Mouse (Mus musculus): Measurements from ENCODE around the gene Sirt6. TPM values are rescaled to one million over a fixed set of nuclear protein-coding genes. Genes with fewer than 3 reads are reported as not detected.
"Not testable (repeated sequence)": the region's sequence is repeated elsewhere in the genome, so short reads cannot be mapped to it uniquely, and the experiment has no call there.

Gene Sirt6
- 41.7 and 42.3 TPM in 2 replicates for polyA plus RNA-seq (2015; fragmentation: Nextera tagmentation; extraction: Ambion mirVana)

DNA sequence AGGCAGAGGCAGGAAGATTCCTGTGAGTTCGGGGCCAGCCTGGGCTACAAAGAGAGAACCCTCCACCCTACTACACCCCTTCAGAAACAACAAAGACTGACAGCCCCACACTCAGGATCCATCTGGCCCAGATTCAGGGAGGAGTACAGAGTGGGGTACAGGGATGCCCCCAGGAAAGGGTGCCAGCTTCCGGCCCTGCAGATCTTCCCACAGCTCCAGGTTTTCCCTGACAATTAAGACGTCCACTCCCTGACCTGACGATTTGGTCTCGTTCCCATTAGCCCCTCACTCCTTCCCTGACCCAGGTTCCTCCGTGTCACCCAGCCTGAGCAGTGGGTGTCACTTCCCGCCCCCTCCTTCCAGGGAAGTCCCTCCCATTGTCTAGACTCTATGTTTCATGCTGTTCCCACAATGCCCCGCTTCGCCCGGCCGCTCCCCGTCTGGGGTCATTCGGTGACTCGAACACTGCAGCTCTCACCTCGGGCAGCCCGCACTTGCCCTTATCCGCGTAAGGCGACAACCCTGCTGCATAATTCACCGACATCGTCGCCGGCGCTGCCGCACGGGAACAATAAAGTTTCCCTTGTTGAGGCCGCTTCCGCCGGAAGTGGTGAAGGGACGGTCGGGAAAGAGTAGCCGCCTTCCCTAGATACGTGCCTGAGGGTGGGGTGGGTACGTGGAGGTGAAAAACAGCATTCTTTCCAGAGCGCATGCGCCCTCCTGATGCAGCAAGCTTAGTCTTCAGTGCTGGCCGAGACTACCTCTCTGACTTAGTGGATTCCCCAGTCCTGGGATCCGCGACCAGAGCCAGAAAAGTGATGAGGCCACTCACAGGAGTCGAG is at the start of gene Sirt6:
Sirt6 (minus strand) TSS at position 804 of the 842 bp plus-strand sequence.
- no peaks in the 10 kb centered on the region for H3K9me3 ChIP-seq

DNA sequence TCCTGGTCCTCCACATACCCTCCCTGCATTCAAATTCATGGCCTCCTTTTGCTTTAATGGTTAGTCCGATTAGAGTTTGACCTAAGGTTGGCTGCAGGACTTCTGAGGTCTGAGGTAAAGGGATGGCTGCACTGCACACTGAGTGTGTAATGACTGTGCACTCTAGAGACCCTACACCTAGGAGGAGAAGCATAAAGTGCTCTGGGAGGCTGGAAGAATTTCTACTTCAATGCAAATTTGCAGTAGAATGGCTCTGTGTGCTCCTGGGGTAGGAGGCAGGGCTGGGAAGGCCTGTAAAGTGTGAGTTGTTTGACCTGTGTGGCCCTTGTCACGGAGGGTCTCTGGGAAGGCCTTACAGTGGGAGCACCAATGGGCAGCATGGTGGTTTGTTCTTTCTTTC is 28.6 kb upstream of the Sirt6 start:
- H3K9ac ChIP-seq, result no peak overlapping the region
- H3K36me3 ChIP-seq, result peaks cover 50% of the 10 kb centered on the region
- 92% methylated on average over 2 of the region's 2 CpGs for WGBS
- H3K27ac ChIP-seq, result no peak overlapping the region
- H3K9me3 ChIP-seq, result peaks cover 22% of the 10 kb centered on the region
- no peaks in the 10 kb centered on the region for H3K27me3 ChIP-seq
- H3K4me2 ChIP-seq, result no peak overlapping the region
- no peaks in the 10 kb centered on the region for H3K4me1 ChIP-seq
- no peak for ATAC-seq (ENCODE audit: insufficient number of reproducible peaks, low FRiP score, low TSS enrichment, low read depth)
- H3K4me3 ChIP-seq, result no peak overlapping the region

More for the DNA sequence above, at the start of gene Sirt6:
- H3K36me3 ChIP-seq, result peaks cover 41% of the 10 kb centered on the region
- WGBS, result 4% methylated on average over 40 of the region's 40 CpGs
- no peaks in the 10 kb centered on the region for H3K27me3 ChIP-seq
- H3K27ac ChIP-seq, result peak within 1 kb of the TSS; percentile 93
- H3K4me1 ChIP-seq, result peaks cover 26% of the 10 kb centered on the region
- peak within 1 kb of the TSS; percentile 62 for H3K9ac ChIP-seq
- peak within 1 kb of the TSS; percentile 64 for H3K4me3 ChIP-seq
- peak within 1 kb of the TSS; percentile 79 for H3K4me2 ChIP-seq
- peak; percentile 85 for ATAC-seq (ENCODE audit: insufficient number of reproducible peaks, low FRiP score, low TSS enrichment, low read depth)

DNA sequence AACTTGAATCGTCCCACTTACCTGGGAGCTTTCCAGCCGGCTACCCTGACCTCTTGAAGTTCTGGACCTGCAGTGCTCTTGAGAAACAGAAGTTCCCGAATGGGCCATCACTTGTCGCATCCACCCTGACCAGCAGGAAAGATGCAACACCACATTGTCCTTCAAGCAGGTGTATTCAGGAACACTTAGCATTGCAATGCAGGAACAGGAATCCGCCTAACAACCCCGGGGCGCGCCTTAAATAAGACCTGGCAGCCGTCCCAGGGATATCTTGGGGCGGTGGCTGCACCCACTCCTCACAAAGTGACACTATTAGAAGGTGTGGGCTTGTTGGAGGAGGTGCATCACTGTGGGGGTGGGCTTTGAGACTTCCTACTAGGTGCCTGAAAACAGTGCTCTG is 27.6 kb upstream of the Sirt6 start:
- H3K4me1 ChIP-seq, result no peaks in the 10 kb centered on the region
- no peak overlapping the region for H3K9ac ChIP-seq
- peaks cover 22% of the 10 kb centered on the region for H3K9me3 ChIP-seq
- no peak for ATAC-seq (ENCODE audit: insufficient number of reproducible peaks, low FRiP score, low TSS enrichment, low read depth)
- WGBS, result 97% methylated on average over 10 of the region's 10 CpGs
- H3K36me3 ChIP-seq, result peaks cover 50% of the 10 kb centered on the region
- no peak overlapping the region for H3K4me2 ChIP-seq
- no peaks in the 10 kb centered on the region for H3K27me3 ChIP-seq
- no peak overlapping the region for H3K4me3 ChIP-seq
- no peak overlapping the region for H3K27ac ChIP-seq

GRCm38 (mm10) chr10:81648803-81649775 is 21.5 kb upstream of the Sirt6 start, which contains the start of gene Gm10778:
Gene Gm10778 (plus strand): TSS chr10:81649059.
- Histone ChIP-seq H3K4me3 (peak within 1 kb of the TSS; percentile 55), H3K27ac (peak within 1 kb of the TSS; percentile 86), H3K36me3 (peaks cover 23% of the 10 kb centered on the region), H3K9ac (peak within 1 kb of the TSS; percentile 48; the same call in 1 of the 2 replicates), H3K4me2 (peak within 1 kb of the TSS; percentile 56)
- not testable (repeated sequence) for H3K27me3 ChIP-seq, H3K4me1 ChIP-seq, H3K9me3 ChIP-seq
- ATAC-seq (ENCODE audit: insufficient number of reproducible peaks, low FRiP score, low TSS enrichment, low read depth), result peak; percentile 83
- WGBS, result 2% methylated on average over 35 of the region's 52 CpGs

DNA sequence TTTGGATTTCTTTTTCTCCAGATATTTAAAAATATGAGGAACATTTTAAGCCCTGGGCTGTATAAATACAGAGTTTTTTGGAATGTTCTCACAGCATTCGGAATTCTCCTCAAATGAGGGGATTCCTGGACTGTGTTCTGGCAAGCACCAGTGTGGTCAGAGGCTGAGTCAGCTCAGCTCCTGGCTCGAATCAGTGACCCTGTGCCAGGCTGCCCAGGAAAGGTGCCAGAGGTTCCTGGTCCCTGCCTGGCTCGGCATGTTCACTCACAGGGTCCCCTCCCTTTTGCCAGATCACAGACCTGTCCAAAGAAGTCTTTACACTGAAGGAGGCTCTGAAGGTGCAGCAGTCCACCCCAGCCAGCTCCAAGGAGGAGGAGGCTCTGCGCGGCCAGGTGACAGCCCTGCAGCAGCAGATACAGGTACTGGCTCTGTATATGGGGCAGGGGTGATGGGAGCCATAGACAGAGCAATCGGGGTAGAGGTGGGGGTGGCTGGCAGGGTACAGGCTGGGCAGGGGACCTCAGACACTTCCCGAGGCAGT is 18.5 kb upstream of the Sirt6 start:
- 74% methylated on average over 7 of the region's 7 CpGs for WGBS
- Histone ChIP-seq H3K36me3 (peaks cover 6% of the 10 kb centered on the region), H3K9ac (no peak overlapping the region), H3K9me3 (no peaks in the 10 kb centered on the region), H3K4me1 (peaks cover 21% of the 10 kb centered on the region), H3K27ac (no peak overlapping the region), H3K4me3 (no peak overlapping the region), H3K27me3 (no peaks in the 10 kb centered on the region), H3K4me2 (no peak overlapping the region)
- no peak for ATAC-seq (ENCODE audit: insufficient number of reproducible peaks, low FRiP score, low TSS enrichment, low read depth)

- Histone ChIP-seq H3K4me1 (peaks cover 21% of the 10 kb centered on the region), H3K36me3 (peaks cover 6% of the 10 kb centered on the region; the same call in 1 of the 2 replicates), H3K9ac (no peak overlapping the region), H3K4me2 (no peak overlapping the region), H3K9me3 (no peaks in the 10 kb centered on the region), H3K27me3 (no peaks in the 10 kb centered on the region), H3K4me3 (no peak overlapping the region), H3K27ac (no peak overlapping the region)
- ATAC-seq (ENCODE audit: insufficient number of reproducible peaks, low FRiP score, low TSS enrichment, low read depth), result no peak
- WGBS, result 89% methylated on average over 4 of the region's 4 CpGs
Measured at GRCm38 (mm10) chr10:81645391-81645790, 17.8 kb upstream of the Sirt6 start.

GRCm38 (mm10) chr10:81644716-81645115 is 17.1 kb upstream of the Sirt6 start:
- H3K4me2 ChIP-seq, result no peak overlapping the region
- WGBS, result 92% methylated on average over 18 of the region's 18 CpGs
- peaks cover 21% of the 10 kb centered on the region for H3K4me1 ChIP-seq
- no peak overlapping the region for H3K4me3 ChIP-seq
- H3K9me3 ChIP-seq, result no peaks in the 10 kb centered on the region
- peaks cover 6% of the 10 kb centered on the region; the same call in 1 of the 2 replicates for H3K36me3 ChIP-seq
- no peak overlapping the region for H3K27ac ChIP-seq
- H3K9ac ChIP-seq, result no peak overlapping the region
- H3K27me3 ChIP-seq, result no peaks in the 10 kb centered on the region
- ATAC-seq (ENCODE audit: insufficient number of reproducible peaks, low FRiP score, low TSS enrichment, low read depth), result no peak

DNA sequence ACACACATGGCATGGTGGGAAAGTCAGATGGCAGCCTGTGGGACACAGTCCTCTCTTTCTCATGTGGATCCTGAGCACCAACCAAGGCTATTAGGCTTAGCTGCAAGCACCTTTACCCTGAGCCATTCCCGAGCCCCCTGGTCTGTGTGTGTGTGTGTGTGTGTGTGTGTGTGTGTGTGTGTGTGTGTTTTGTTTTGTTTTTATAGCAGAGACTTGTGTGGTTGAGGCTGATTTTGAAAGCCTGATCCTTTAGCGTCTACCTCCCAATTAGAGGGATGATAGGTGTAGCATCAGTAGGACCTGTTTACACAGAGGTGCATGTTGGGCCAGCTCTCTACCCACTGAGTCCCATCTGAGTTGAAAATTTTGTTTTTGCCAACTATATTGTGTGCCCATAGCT is 16.6 kb upstream of the Sirt6 start:
- no peak for ATAC-seq (ENCODE audit: insufficient number of reproducible peaks, low FRiP score, low TSS enrichment, low read depth)
- H3K9ac ChIP-seq, result peak overlapping the region; percentile 93
- 52% methylated on average over 2 of the region's 2 CpGs for WGBS
- no peaks in the 10 kb centered on the region for H3K27me3 ChIP-seq
- H3K27ac ChIP-seq, result peak overlapping the region; percentile 95; the same call in 1 of the 2 replicates
- peak overlapping the region; percentile 78 for H3K4me2 ChIP-seq
- peak overlapping the region; percentile 69 for H3K4me3 ChIP-seq
- no peaks in the 10 kb centered on the region for H3K9me3 ChIP-seq
- peaks cover 21% of the 10 kb centered on the region for H3K4me1 ChIP-seq
- H3K36me3 ChIP-seq, result peaks cover 6% of the 10 kb centered on the region; the same call in 1 of the 2 replicates

GRCm38 (mm10) chr10:81643449-81644055 is 16.0 kb upstream of the Sirt6 start:
- H3K27me3 ChIP-seq, result no peaks in the 10 kb centered on the region
- peak overlapping the region; percentile 95 for H3K27ac ChIP-seq
- peaks cover 6% of the 10 kb centered on the region; the same call in 1 of the 2 replicates for H3K36me3 ChIP-seq
- H3K4me1 ChIP-seq, result peaks cover 21% of the 10 kb centered on the region
- peak overlapping the region; percentile 93 for H3K9ac ChIP-seq
- peak overlapping the region; percentile 69 for H3K4me3 ChIP-seq
- whole genome bisulfite sequencing, result under 1% methylated on average over 74 of the region's 75 CpGs
- H3K4me2 ChIP-seq, result peak overlapping the region; percentile 78
- peak; percentile 86 for ATAC-seq (ENCODE audit: insufficient number of reproducible peaks, low FRiP score, low TSS enrichment, low read depth)
- H3K9me3 ChIP-seq, result no peaks in the 10 kb centered on the region

- no peaks in the 10 kb centered on the region for H3K27me3 ChIP-seq
- H3K9ac ChIP-seq, result peak overlapping the region; percentile 93
- peaks cover 6% of the 10 kb centered on the region; the same call in 1 of the 2 replicates for H3K36me3 ChIP-seq
- 17% methylated on average over 24 of the region's 24 CpGs for WGBS
- ATAC-seq (ENCODE audit: insufficient number of reproducible peaks, low FRiP score, low TSS enrichment, low read depth), result peak; percentile 17
- H3K4me2 ChIP-seq, result peak overlapping the region; percentile 78
- peak overlapping the region; percentile 95 for H3K27ac ChIP-seq
- H3K4me1 ChIP-seq, result peaks cover 21% of the 10 kb centered on the region
- H3K9me3 ChIP-seq, result no peaks in the 10 kb centered on the region
- H3K4me3 ChIP-seq, result peak overlapping the region; percentile 69
Measured at GRCm38 (mm10) chr10:81642648-81643448, 15.3 kb upstream of the Sirt6 start.
